Mouse (Mus musculus): ENCODE measurements around the gene Grm2. TPM values are rescaled to one million over a fixed set of nuclear protein-coding genes. Genes with fewer than 3 reads are reported as not detected.

Gene Grm2
- polyA plus RNA-seq, 1 experiment, result 54.7 TPM

GRCm38 (mm10) chr9:106678242-106678641 is 22.4 kb upstream of the Grm2 start:
- H3K4me3 ChIP-seq (ENCODE audit: insufficient read depth, low read length), result no peak overlapping the region
- H3K4me1 ChIP-seq (ENCODE audit: control insufficient read depth, insufficient read depth, low read length), result peaks cover 5% of the 10 kb centered on the region; the same call in 1 of the 2 replicates
- no peak overlapping the region for H3K27ac ChIP-seq (ENCODE audit: insufficient read depth, low read length)
- TF ChIP-seq POLR2A (IDR thresholded peaks at IDR 0.05; ENCODE audit: extremely low read depth, insufficient read depth, low read length) (no peak), CTCF (IDR thresholded peaks at IDR 0.05; ENCODE audit: extremely low read depth, insufficient read depth, low read length) (no peak)

GRCm38 (mm10) chr9:106677702-106678101 is 21.8 kb upstream of the Grm2 start:
- peaks cover 5% of the 10 kb centered on the region; the same call in 1 of the 2 replicates for H3K4me1 ChIP-seq (ENCODE audit: control insufficient read depth, insufficient read depth, low read length)
- no peak overlapping the region for H3K4me3 ChIP-seq (ENCODE audit: insufficient read depth, low read length)
- TF ChIP-seq POLR2A (IDR thresholded peaks at IDR 0.05; ENCODE audit: extremely low read depth, insufficient read depth, low read length) (no peak), CTCF (IDR thresholded peaks at IDR 0.05; ENCODE audit: extremely low read depth, insufficient read depth, low read length) (no peak)
- no peak overlapping the region for H3K27ac ChIP-seq (ENCODE audit: insufficient read depth, low read length)

- TF ChIP-seq POLR2A (IDR thresholded peaks at IDR 0.05; ENCODE audit: extremely low read depth, insufficient read depth, low read length) (no peak), CTCF (IDR thresholded peaks at IDR 0.05; ENCODE audit: extremely low read depth, insufficient read depth, low read length) (no peak)
- Histone ChIP-seq H3K4me1 (ENCODE audit: control insufficient read depth, insufficient read depth, low read length) (peaks cover 10% of the 10 kb centered on the region; the same call in 1 of the 2 replicates), H3K4me3 (ENCODE audit: insufficient read depth, low read length) (no peak overlapping the region), H3K27ac (ENCODE audit: insufficient read depth, low read length) (no peak overlapping the region)
These were observed 20.7 kb upstream of the Grm2 start for GRCm38 (mm10) chr9:106676571-106676970.

GRCm38 (mm10) chr9:106675965-106676364 is 20.1 kb upstream of the Grm2 start:
- Histone ChIP-seq H3K4me1 (ENCODE audit: control insufficient read depth, insufficient read depth, low read length) (peaks cover 10% of the 10 kb centered on the region; the same call in 1 of the 2 replicates), H3K27ac (ENCODE audit: insufficient read depth, low read length) (no peak overlapping the region), H3K4me3 (ENCODE audit: insufficient read depth, low read length) (no peak overlapping the region)
- no peak for TF ChIP-seq POLR2A (IDR thresholded peaks at IDR 0.05; ENCODE audit: extremely low read depth, insufficient read depth, low read length)

GRCm38 (mm10) chr9:106675480-106675879 is 19.6 kb upstream of the Grm2 start:
- no peak overlapping the region for H3K4me3 ChIP-seq (ENCODE audit: insufficient read depth, low read length)
- 0 out of 2 replicates have a peak, but pooled peaks cover 7% of the 10 kb centered on the region for H3K4me1 ChIP-seq (ENCODE audit: control insufficient read depth, insufficient read depth, low read length)
- no peak overlapping the region for H3K27ac ChIP-seq (ENCODE audit: insufficient read depth, low read length)
- TF ChIP-seq CTCF (IDR thresholded peaks at IDR 0.05; ENCODE audit: extremely low read depth, insufficient read depth, low read length), result peak; percentile 99
- TF ChIP-seq POLR2A (IDR thresholded peaks at IDR 0.05; ENCODE audit: extremely low read depth, insufficient read depth, low read length), result no peak

- no peak overlapping the region for H3K4me3 ChIP-seq (ENCODE audit: insufficient read depth, low read length)
- peaks cover 8% of the 10 kb centered on the region; the same call in 1 of the 2 replicates for H3K4me1 ChIP-seq (ENCODE audit: control insufficient read depth, insufficient read depth, low read length)
- no peak overlapping the region for H3K27ac ChIP-seq (ENCODE audit: insufficient read depth, low read length)
- no peak for TF ChIP-seq POLR2A (IDR thresholded peaks at IDR 0.05; ENCODE audit: extremely low read depth, insufficient read depth, low read length)
- TF ChIP-seq CTCF (IDR thresholded peaks at IDR 0.05; ENCODE audit: extremely low read depth, insufficient read depth, low read length), result no peak
These were observed 18.0 kb upstream of the Grm2 start for GRCm38 (mm10) chr9:106673860-106674259.

- TF ChIP-seq POLR2A (IDR thresholded peaks at IDR 0.05; ENCODE audit: extremely low read depth, insufficient read depth, low read length), result no peak
- Histone ChIP-seq H3K4me1 (ENCODE audit: control insufficient read depth, insufficient read depth, low read length) (peaks cover 6% of the 10 kb centered on the region), H3K4me3 (ENCODE audit: insufficient read depth, low read length) (no peak overlapping the region), H3K27ac (ENCODE audit: insufficient read depth, low read length) (peak overlapping the region; percentile 86)
These were observed 9.0 kb upstream of the Grm2 start for GRCm38 (mm10) chr9:106664856-106665255.

- no peak overlapping the region for H3K4me3 ChIP-seq (ENCODE audit: insufficient read depth, low read length)
- H3K27ac ChIP-seq (ENCODE audit: insufficient read depth, low read length), result peak overlapping the region; percentile 86
- TF ChIP-seq POLR2A (IDR thresholded peaks at IDR 0.05; ENCODE audit: extremely low read depth, insufficient read depth, low read length) (peak; percentile 47), CTCF (IDR thresholded peaks at IDR 0.05; ENCODE audit: extremely low read depth, insufficient read depth, low read length) (no peak)
- H3K4me1 ChIP-seq (ENCODE audit: control insufficient read depth, insufficient read depth, low read length), result peaks cover 5% of the 10 kb centered on the region
These were observed 8.6 kb upstream of the Grm2 start for GRCm38 (mm10) chr9:106664433-106664832.

GRCm38 (mm10) chr9:106663200-106663599 is 7.3 kb upstream of the Grm2 start:
- no peak for TF ChIP-seq POLR2A (IDR thresholded peaks at IDR 0.05; ENCODE audit: extremely low read depth, insufficient read depth, low read length)
- TF ChIP-seq CTCF (IDR thresholded peaks at IDR 0.05; ENCODE audit: extremely low read depth, insufficient read depth, low read length), result no peak
- Histone ChIP-seq H3K4me3 (ENCODE audit: insufficient read depth, low read length) (no peak overlapping the region), H3K4me1 (ENCODE audit: control insufficient read depth, insufficient read depth, low read length) (peaks cover 6% of the 10 kb centered on the region), H3K27ac (ENCODE audit: insufficient read depth, low read length) (no peak overlapping the region)

GRCm38 (mm10) chr9:106659935-106660334 is 4.1 kb upstream of the Grm2 start:
- TF ChIP-seq POLR2A (IDR thresholded peaks at IDR 0.05; ENCODE audit: extremely low read depth, insufficient read depth, low read length) (no peak), CTCF (IDR thresholded peaks at IDR 0.05; ENCODE audit: extremely low read depth, insufficient read depth, low read length) (no peak)
- peaks cover 14% of the 10 kb centered on the region for H3K4me1 ChIP-seq (ENCODE audit: control insufficient read depth, insufficient read depth, low read length)
- H3K27ac ChIP-seq (ENCODE audit: insufficient read depth, low read length), result no peak overlapping the region
- no peak overlapping the region for H3K4me3 ChIP-seq (ENCODE audit: insufficient read depth, low read length)
